Mouse (Mus musculus): ENCODE results near the gene Pold2.

Gene Pold2

GRCm38 (mm10) chr11:5858723-5859122 is 19.4 kb downstream of the Pold2 start:
- DNase-seq (ENCODE audit: low spot score) = no peak

- no peak for DNase-seq (ENCODE audit: low spot score)
These were observed 21.5 kb downstream of the Pold2 start for GRCm38 (mm10) chr11:5856479-5857130.

DNA sequence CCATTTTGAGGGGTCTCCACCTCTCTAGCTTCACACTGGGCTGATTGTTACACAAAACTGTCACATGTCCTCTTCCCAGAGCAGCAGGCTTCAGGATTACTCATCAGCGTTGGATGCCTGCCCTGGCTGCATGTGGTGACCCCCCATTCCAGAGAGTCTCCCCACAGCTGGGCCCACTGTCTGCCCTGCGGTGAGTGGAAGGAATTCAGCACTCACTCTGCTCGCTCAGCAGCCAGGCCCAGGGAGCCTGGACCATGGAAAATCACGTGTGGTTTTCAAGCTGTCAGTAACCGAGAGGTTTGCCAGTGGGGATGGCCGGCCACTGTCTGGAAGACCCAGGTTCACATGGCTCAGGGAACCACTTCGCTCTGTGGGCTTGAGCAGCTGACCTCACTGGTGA is 22.2 kb downstream of the Pold2 start:
- peak; percentile 29 for DNase-seq (ENCODE audit: low spot score)

DNA sequence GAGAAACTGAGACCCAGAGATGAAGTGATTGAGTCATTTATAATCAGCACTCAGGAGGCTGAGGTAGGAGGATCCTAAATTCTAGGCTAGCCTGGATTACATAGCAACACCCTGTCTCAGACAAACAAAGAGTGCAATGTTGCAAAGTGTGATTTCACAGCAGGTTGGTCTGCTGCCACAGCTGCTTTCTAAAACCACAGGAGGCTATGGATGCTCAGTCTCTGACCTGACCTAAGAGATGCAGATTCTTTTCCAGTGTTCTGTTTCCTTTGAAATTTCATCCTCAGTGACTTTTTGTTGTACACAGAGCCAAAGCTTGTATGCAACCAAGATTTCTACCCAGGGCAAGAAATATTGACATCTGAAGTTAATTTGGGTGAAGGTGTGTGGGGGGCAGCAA is 22.6 kb downstream of the Pold2 start:
- no peak for DNase-seq (ENCODE audit: low spot score)

DNA sequence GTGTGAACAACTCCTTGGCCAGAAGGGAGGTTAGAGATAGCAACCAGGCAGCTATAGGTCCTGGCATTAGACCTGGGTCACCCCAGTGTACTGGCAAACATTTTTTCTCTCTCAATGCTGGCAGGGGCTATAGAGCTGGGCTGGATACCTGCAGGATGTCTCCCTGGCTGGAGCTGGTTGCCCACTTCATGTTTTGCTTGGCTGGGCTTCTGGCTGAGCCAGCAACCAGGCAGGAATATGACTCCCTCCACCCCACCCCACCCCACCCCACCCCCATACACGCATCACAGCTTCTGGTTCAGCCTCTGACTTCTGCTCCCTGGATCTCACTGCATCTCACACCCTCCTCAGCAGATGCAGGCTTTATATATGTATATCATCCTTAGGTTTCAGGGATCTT is 25.8 kb downstream of the Pold2 start:
- DNase-seq (ENCODE audit: low spot score) = no peak

DNA sequence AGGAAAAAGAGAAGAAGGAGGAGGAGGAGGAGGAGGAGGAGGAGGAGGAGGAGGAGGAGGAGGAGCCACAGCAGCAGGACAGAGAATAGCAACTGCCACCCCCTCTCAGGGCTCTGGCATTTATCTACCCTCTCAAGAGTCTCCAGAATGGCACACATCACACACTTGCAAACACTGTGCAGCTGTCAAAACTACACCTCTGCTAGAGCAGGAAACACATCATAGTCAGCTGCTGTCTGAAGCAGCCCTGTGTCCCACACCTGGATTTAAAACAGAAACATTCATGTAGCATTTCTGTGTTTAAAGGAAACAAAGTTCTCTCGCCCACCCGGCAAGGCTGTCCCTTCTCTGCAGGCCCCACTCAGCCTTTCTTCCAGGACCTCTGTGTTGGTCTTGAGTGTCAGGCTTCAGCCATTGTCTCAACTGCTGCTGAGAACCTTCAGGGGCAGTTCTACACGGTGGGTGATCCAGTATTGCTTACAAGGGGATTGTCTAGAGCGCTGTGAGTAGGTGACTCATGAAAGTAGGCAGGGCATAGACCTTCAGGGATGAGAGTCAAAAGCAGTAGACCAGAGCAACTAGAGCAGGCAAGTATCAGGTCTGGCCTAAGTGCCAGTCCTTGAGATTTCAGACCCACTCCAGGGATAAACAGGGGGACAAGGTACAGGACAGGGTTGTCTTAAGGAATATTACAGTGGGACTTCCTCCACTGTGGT is 26.9 kb downstream of the Pold2 start:
- DNase-seq (ENCODE audit: low spot score) = no peak

DNA sequence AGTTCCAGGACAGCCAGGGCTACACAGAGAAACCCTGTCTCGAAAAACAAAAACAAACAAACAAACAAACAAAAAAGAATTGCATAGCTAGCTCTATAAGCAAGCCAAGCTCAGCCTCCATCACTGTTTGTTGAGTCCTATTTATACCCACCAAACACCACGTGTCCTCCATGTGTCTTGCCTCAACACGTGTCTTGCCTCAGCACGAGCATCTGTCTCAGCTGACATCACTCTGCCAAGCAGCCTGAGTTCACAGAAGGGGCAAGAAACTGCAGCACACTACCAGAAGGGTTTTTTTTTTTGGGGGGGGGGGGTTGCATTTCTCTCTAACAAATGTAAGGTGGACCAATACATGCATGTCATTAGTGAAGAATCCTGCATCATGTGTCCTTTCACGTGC is 27.6 kb downstream of the Pold2 start:
- DNase-seq (ENCODE audit: low spot score) = no peak

GRCm38 (mm10) chr11:5849316-5849715 is 28.8 kb downstream of the Pold2 start:
- no peak for DNase-seq (ENCODE audit: low spot score)

- peak; percentile 61 for DNase-seq (ENCODE audit: low spot score)
These were observed 29.4 kb downstream of the Pold2 start for GRCm38 (mm10) chr11:5848741-5849140.

DNA sequence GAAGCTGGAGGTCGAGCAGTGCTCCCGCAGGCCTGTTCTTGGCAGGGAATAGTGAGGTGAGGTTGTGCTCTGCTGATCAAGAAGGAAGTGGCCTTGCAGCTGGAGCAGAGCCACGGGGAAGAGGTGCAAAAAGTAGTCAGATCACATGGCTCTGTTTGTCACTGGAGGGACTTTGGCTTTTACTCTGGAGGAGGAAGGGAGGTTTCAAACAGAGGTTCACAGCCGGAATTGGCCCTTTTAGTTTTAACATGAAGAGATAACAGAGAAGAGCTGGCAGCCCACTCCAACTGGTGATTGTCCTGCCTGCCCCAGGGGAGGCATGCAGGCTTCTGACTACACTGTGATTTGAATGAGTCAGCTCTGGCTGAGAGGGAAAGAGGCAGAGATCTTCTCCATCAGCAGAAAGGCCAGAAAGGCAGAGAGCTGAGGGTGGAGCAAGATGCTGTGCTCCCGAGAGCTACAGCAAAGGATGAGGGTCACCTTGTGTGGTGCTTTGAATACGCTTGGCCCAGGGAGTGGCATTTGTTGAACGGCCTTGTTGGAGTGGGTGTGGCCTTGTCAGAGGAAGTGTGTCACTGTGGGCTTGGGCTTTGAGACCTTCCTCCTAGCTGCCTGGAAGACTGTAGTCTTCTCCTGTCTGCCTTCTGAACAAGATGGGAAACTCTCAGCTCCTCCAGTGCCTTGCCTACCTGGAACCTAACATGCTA is 31.3 kb downstream of the Pold2 start:
- no peak for DNase-seq (ENCODE audit: low spot score)

- no peak for DNase-seq (ENCODE audit: low spot score)
These were observed 35.0 kb downstream of the Pold2 start for GRCm38 (mm10) chr11:5843131-5843530.

- no peak for DNase-seq (ENCODE audit: low spot score)
These were observed 36.3 kb downstream of the Pold2 start for GRCm38 (mm10) chr11:5841751-5842150.

- no peak for DNase-seq (ENCODE audit: low spot score)
These were observed 37.7 kb downstream of the Pold2 start for GRCm38 (mm10) chr11:5840346-5840745.

DNA sequence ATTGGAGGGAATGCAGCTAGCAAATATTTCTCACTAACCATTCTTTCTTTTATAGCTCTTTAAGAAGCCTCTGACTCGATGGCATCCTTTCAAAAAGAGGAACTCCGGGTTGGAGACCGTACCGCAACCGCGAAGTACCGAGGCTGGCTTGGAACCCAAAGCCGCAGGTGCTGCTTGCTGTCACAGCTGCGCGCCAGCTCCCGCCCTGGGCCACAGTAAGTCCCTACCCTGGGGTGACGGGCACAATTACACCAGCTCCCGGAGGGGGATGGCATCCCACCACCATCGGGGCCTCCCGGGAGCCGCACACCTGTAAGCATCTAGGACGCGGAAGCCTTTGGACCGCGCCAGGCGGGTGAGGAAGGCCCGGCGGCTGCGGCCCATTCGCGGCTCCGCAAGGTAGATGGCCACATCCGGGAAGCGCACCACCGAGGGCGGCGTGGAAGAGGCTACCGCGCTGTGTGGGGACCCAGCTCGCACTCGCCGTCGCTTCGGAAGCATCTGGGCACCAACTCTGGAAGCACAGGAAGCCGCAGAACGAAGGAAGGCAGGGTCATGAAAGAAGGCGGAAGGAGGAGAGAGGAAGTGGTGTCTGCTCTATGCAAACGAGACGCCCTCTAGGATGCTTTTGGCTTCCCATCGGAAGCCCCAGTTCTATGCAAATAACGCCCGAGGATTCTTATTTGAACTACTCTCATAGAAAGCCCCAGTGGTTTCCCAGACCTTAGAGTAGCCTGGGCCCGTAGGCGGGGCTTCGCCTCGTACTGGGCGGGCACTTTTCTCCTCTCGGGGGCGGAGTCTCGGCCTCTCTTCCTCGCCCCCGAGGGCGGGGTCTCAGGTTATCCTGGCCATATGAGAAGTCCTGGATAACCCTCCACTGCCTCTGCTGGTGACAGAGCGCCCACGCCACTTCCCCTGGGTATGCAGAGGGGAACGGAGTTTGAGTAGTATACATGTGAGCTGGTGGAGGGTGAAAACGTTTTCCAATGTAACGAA is 40.5 kb downstream of the Pold2 start, which contains the start of gene Polm:
TSS of gene Polm (minus strand) at position 766 of the 996 bp plus-strand sequence.
- DNase-seq (ENCODE audit: low spot score) = peak; percentile 81

GRCm38 (mm10) chr11:5836126-5836525 is 42.0 kb downstream of the Pold2 start:
- DNase-seq (ENCODE audit: low spot score) = no peak

GRCm38 (mm10) chr11:5835057-5835456 is 43.0 kb downstream of the Pold2 start:
- DNase-seq (ENCODE audit: low spot score) = no peak

DNA sequence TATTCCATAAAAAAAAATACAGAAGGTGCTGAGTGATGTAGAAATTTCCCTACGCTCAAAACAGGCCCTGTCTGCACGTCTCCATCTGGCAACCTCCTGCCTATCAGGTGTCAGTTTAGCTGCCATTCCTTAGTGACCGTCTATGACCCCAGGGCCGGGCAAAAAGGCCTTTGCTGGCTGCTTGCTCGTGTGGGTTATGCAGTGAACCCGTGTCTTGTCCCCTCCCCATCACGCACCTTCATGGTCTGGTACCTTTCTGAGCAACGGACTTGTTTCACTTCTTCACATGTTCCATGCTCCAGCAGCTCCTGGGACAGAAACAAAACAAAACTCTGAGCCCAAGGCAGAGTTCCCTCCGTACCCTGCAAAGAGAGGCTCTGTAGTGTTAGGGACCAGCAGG is 43.6 kb downstream of the Pold2 start:
- DNase-seq (ENCODE audit: low spot score) = no peak

DNA sequence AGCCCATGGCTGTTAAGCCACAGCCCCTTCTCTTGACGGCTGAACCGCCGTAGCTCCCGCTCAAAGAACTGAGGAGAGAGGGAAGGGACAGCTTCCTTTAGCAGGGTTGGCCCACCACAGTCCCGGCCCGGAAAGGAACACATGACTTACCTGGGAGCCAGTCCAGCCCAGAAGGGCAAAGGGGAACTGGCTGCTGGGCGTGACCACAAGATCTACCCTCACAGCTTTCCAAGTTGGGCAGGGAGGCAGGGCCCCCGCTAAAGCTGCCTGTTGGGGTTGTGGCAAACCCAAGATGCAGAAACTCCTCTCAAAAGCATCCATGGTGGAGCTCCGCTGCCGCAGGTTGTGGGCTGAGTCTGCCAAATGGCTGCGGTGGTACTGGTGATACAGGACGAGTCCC is 48.8 kb downstream of the Pold2 start:
- DNase-seq (ENCODE audit: low spot score) = no peak

- DNase-seq (ENCODE audit: low spot score) = no peak
These were observed 49.4 kb downstream of the Pold2 start for GRCm38 (mm10) chr11:5828509-5829191.

DNA sequence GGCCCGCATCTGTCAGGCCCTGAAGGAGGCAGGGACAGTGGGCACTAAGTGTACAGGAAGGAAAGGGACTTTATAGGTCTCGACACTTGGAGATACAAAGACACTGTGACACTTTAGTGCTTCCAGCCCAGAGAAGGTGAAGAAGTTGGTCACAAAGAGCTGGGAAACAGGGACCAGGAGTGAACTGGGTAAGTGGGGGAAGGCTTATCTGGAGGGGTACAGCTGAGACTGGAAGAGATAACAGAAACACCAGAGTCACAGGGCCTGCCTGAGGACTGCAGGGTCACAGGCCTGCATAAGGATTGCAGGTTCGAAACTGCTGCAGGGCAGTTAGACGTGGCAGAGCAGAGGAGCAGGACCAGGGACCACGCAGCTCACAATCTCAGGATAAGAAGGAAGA is 50.2 kb downstream of the Pold2 start:
- DNase-seq (ENCODE audit: low spot score) = no peak

- no peak for DNase-seq (ENCODE audit: low spot score)
These were observed 52.7 kb downstream of the Pold2 start for GRCm38 (mm10) chr11:5825432-5825831.
